Mouse (Mus musculus): ENCODE results near the gene Wnt16.

Wnt16 gene

GRCm38 (mm10) chr6:22326289-22326688, 38.3 kb downstream of the Wnt16 start:
- DNase-seq, result no peak

GRCm38 (mm10) chr6:22327091-22327490, 39.1 kb downstream of the Wnt16 start:
- DNase-seq, result no peak

- no peak for DNase-seq
These were observed 39.9 kb downstream of the Wnt16 start for GRCm38 (mm10) chr6:22327931-22328330.

- no peak for DNase-seq
These were observed 42.3 kb downstream of the Wnt16 start for GRCm38 (mm10) chr6:22330169-22330960.

GRCm38 (mm10) chr6:22332548-22332947, 44.5 kb downstream of the Wnt16 start:
- DNase-seq, result no peak

- DNase-seq, result no peak
These were observed 51.9 kb downstream of the Wnt16 start for GRCm38 (mm10) chr6:22339763-22340542.

- DNase-seq, result no peak
These were observed 52.8 kb downstream of the Wnt16 start for GRCm38 (mm10) chr6:22340779-22341178.

- DNase-seq, result no peak
These were observed 55.3 kb downstream of the Wnt16 start for GRCm38 (mm10) chr6:22343292-22343691.

- DNase-seq, result no peak
These were observed 55.7 kb downstream of the Wnt16 start for GRCm38 (mm10) chr6:22343706-22344105.

GRCm38 (mm10) chr6:22344443-22344842, 56.4 kb downstream of the Wnt16 start:
- no peak for DNase-seq

- no peak for DNase-seq
These were observed 59.3 kb downstream of the Wnt16 start for GRCm38 (mm10) chr6:22347132-22347902.

Data from thymus, postnatal 4 days (tissue).